Mouse (Mus musculus) CH12.LX (cell line): ENCODE results near the gene Adam30. TPM values are rescaled to one million over a fixed set of nuclear protein-coding genes. Genes with fewer than 3 reads are reported as not detected.

Experiments used
- DNase-seq: peaks from one replicate; pipeline ENCODE4 v3.0.0-alpha.2; 2013; ENCODE audit errors: extremely low read depth
- H3K27ac ChIP-seq: 2 replicates; pipeline ENCODE4 v1.5.1; 2012; ENCODE audit warnings: low read depth, mild to moderate bottlenecking, control low read depth, moderate library complexity; ENCODE audit not compliant: insufficient read depth
- H3K27me3 ChIP-seq: replicated peaks from 2 replicates; pipeline ENCODE3; 2012; ENCODE audit warnings: inconsistent platforms
- H3K36me3 ChIP-seq, 2 experiments: replicated peaks in 1 of 2; 2 replicates each; pipeline versions ENCODE3 to v1.6.1; 2012; ENCODE audit warnings: inconsistent platforms in 1 of 2, low read length in 1 of 2, mild to moderate bottlenecking in 1 of 2, mixed read lengths in 1 of 2, moderate library complexity in 1 of 2; ENCODE audit not compliant: control insufficient read depth in 1 of 2, insufficient read depth in 1 of 2
- H3K4me1 ChIP-seq, 2 experiments: 2 replicates each; pipeline ENCODE4 v1.6.1; 2012; ENCODE audit warnings: inconsistent platforms in 1 of 2, moderate library complexity in 1 of 2; ENCODE audit not compliant: insufficient read depth in 2 of 2, control insufficient read depth in 1 of 2
- H3K4me2 ChIP-seq: 2 replicates; pipeline ENCODE4 v1.6.1; 2012; ENCODE audit warnings: low read depth, mild to moderate bottlenecking, control low read depth; ENCODE audit not compliant: poor library complexity, insufficient read depth, severe bottlenecking
- H3K4me3 ChIP-seq, 3 experiments: fragments of 150-350 bp in 1 of 3; sonication (generic) in 1 of 3; replicated peaks in 1 of 3; 2 replicates each; pipeline versions ENCODE3 to v1.5.1; 2011 to 2012; ENCODE audit warnings: low read depth in 2 of 3, low read length in 2 of 3, mild to moderate bottlenecking in 2 of 3, moderate library complexity in 2 of 3, control low read depth in 1 of 3, improper control_type of control experiment in 1 of 3, inconsistent platforms in 1 of 3, mixed read lengths in 1 of 3; ENCODE audit not compliant: poor library complexity in 1 of 3
- H3K79me2 ChIP-seq: replicated peaks from 2 replicates; pipeline ENCODE4 v1.6.1; 2012; ENCODE audit warnings: mild to moderate bottlenecking, moderate library complexity; ENCODE audit not compliant: control insufficient read depth, poor library complexity, insufficient read depth, severe bottlenecking; ENCODE audit errors: extremely low read depth
- H3K9ac ChIP-seq: 2 replicates; pipeline ENCODE4 v1.6.1; 2012; ENCODE audit warnings: low read depth, mild to moderate bottlenecking, control low read depth, moderate library complexity; ENCODE audit not compliant: insufficient read depth
- H3K9me3 ChIP-seq: replicated peaks from 2 replicates; pipeline ENCODE3; 2012; ENCODE audit warnings: low read length, inconsistent platforms, mixed read lengths
- CHD2 ChIP-seq: IDR thresholded peaks from 2 replicates; pipeline ENCODE4 v1.6.1; 2011; ENCODE audit warnings: low read length, improper control_type of control experiment
- CTCF ChIP-seq, 2 experiments: IDR thresholded peaks in 1 of 2; conservative IDR thresholded peaks in 1 of 2; 2 replicates each; pipeline ENCODE4 v1.5.1; 2011 to 2012; ENCODE audit warnings: low read depth in 2 of 2, low read length in 2 of 2, improper control_type of control experiment in 1 of 2, inconsistent platforms in 1 of 2, mild to moderate bottlenecking in 1 of 2, moderate library complexity in 1 of 2
- ELF1 ChIP-seq: IDR thresholded peaks from 2 replicates; pipeline ENCODE4 v1.6.1; 2014; ENCODE audit warnings: low read depth, mild to moderate bottlenecking, inconsistent platforms, low read length, improper control_type of control experiment
- ETS1 ChIP-seq: conservative IDR thresholded peaks from 2 replicates; pipeline ENCODE4 v1.6.1; 2012; ENCODE audit warnings: low read depth, mild to moderate bottlenecking, inconsistent platforms, low read length, improper control_type of control experiment, moderate library complexity
- GABPA ChIP-seq: IDR thresholded peaks from 2 replicates; pipeline ENCODE4 v1.6.1; 2012; ENCODE audit warnings: low read depth, low read length, improper control_type of control experiment, inconsistent platforms; ENCODE audit not compliant: insufficient replicate concordance
- IRF4 ChIP-seq: IDR thresholded peaks from 2 replicates; pipeline ENCODE4 v1.6.1; 2014; ENCODE audit warnings: low read depth, mild to moderate bottlenecking, inconsistent platforms, low read length, improper control_type of control experiment
- JUN ChIP-seq: IDR thresholded peaks from 2 replicates; pipeline ENCODE4 v1.6.1; 2011; ENCODE audit warnings: low read depth, mild to moderate bottlenecking, low read length, improper control_type of control experiment, moderate library complexity; ENCODE audit not compliant: insufficient read depth
- JUND ChIP-seq: conservative IDR thresholded peaks from 2 replicates; pipeline ENCODE4 v1.6.1; 2011; ENCODE audit warnings: low read depth, low read length, improper control_type of control experiment
- KAT2A ChIP-seq: IDR thresholded peaks from 2 replicates; pipeline ENCODE4 v1.6.1; 2012; ENCODE audit warnings: low read length, improper control_type of control experiment, inconsistent platforms; ENCODE audit not compliant: insufficient replicate concordance
- MAFK ChIP-seq: IDR thresholded peaks from 2 replicates; pipeline ENCODE4 v1.6.1; 2011; ENCODE audit warnings: low read length, improper control_type of control experiment; ENCODE audit not compliant: insufficient replicate concordance
- MAZ ChIP-seq: IDR thresholded peaks from 2 replicates; pipeline ENCODE4 v1.6.1; 2012; ENCODE audit warnings: low read depth, mild to moderate bottlenecking, inconsistent platforms, low read length, improper control_type of control experiment, moderate library complexity
- MEF2A ChIP-seq: IDR thresholded peaks from 2 replicates; pipeline ENCODE4 v1.6.1; 2014; ENCODE audit warnings: low read depth, mild to moderate bottlenecking, inconsistent platforms, low read length, improper control_type of control experiment, borderline replicate concordance
- MXI1 ChIP-seq: IDR thresholded peaks from 2 replicates; pipeline ENCODE4 v1.6.1; 2011; ENCODE audit warnings: mild to moderate bottlenecking, low read depth, low read length, improper control_type of control experiment
- PAX5 ChIP-seq: IDR thresholded peaks from 2 replicates; pipeline ENCODE4 v1.6.1; 2012; ENCODE audit warnings: low read length, inconsistent platforms, mixed read lengths
- POLR2AphosphoS2 ChIP-seq: IDR thresholded peaks from 2 replicates; pipeline ENCODE4 v1.6.1; 2011; ENCODE audit warnings: low read depth, low read length, improper control_type of control experiment
- RAD21 ChIP-seq: IDR thresholded peaks from 2 replicates; pipeline ENCODE4 v1.6.1; 2011; ENCODE audit warnings: low read depth, mild to moderate bottlenecking, low read length, improper control_type of control experiment, moderate library complexity
- SMC3 ChIP-seq: IDR thresholded peaks from 2 replicates; pipeline ENCODE4 v1.6.1; 2011; ENCODE audit warnings: low read depth, low read length, improper control_type of control experiment
- TCF12 ChIP-seq: IDR thresholded peaks from 2 replicates; pipeline ENCODE4 v1.6.1; 2014; ENCODE audit warnings: low read depth, mild to moderate bottlenecking, inconsistent platforms, low read length, improper control_type of control experiment
- USF1 ChIP-seq: IDR thresholded peaks from 2 replicates; pipeline ENCODE4 v1.6.1; 2014; ENCODE audit warnings: low read depth, mild to moderate bottlenecking, inconsistent platforms, low read length, improper control_type of control experiment
- USF2 ChIP-seq: conservative IDR thresholded peaks from 2 replicates; pipeline ENCODE4 v1.6.1; 2011; ENCODE audit warnings: low read depth, low read length, improper control_type of control experiment
- ZC3H11A ChIP-seq: IDR thresholded peaks from 2 replicates; pipeline ENCODE4 v1.6.1; 2012; ENCODE audit warnings: low read depth, mild to moderate bottlenecking, inconsistent platforms, low read length, improper control_type of control experiment
- ZMIZ1 ChIP-seq: IDR thresholded peaks from 2 replicates; pipeline ENCODE4 v1.6.1; 2012; ENCODE audit warnings: low read depth, mild to moderate bottlenecking, inconsistent platforms, low read length, improper control_type of control experiment
- ZNF384 ChIP-seq: IDR thresholded peaks from 2 replicates; pipeline ENCODE4 v1.6.1; 2012; ENCODE audit warnings: low read depth, low read length, improper control_type of control experiment, inconsistent platforms
- dilution Hi-C: fragments of 300-500 bp; cut with MboI; formaldehyde crosslinking; loops from 2 replicates; pipeline ENCODE4 v1.14.3; 2020; ENCODE audit warnings: low sequenced_read_pairs; ENCODE audit not compliant: extremely low pct_unique_long_range_greater_than_20kb, extremely low pct_ligation_motif_present
- in situ Hi-C: fragments of 300-500 bp; cut with MboI; formaldehyde crosslinking; loops from 3 replicates; pipeline ENCODE4 v1.14.3; 2019; ENCODE audit warnings: low sequenced_read_pairs, low pct_ligation_motif_present, low pct_unique_long_range_greater_than_20kb, mixed read lengths
- polyA plus RNA-seq: library from polyadenylated mRNA; unstranded; fragments of >175 nt; gene quantifications from 2 replicates; pipeline ENCODE4 v1.2.1, GENCODE M21; 2012; ENCODE audit warnings: low read depth; ENCODE audit not compliant: insufficient read length
- total RNA-seq, 2 experiments: library from RNA; depleted of rRNA; stranded (reverse); fragments of 300-350 nt in 1 of 2; fragments of >200 nt in 1 of 2; gene quantifications; 2 replicates each; pipeline ENCODE4 v1.2.3; 2012 to 2014

The Adam30 gene
- total and polyA plus RNA-seq, 3 experiments: not detected

- Histone ChIP-seq H3K4me3 (no peak overlapping the region), H3K79me2 (no peaks in the 10 kb centered on the region), H3K4me2 (no peak overlapping the region), H3K36me3 (no peaks in the 10 kb centered on the region), H3K9ac (no peak overlapping the region), H3K27ac (no peak overlapping the region), H3K27me3 (peaks cover 7% of the 10 kb centered on the region), H3K4me1 (0 out of 4 replicates have a peak, but pooled peaks cover 0 to 4% of the 10 kb centered on the region in 2 experiments), H3K9me3 (no peaks in the 10 kb centered on the region)
- no peak for DNase-seq
- dilution Hi-C loops: no loop called here
- TF ChIP-seq CHD2: no peak
- TF ChIP-seq ETS1: no peak
- no peak for TF ChIP-seq SMC3
- no peak for TF ChIP-seq MAFK
- no peak for TF ChIP-seq USF1
- TF ChIP-seq ZC3H11A: no peak
- no peak for TF ChIP-seq KAT2A
- no peak for TF ChIP-seq CTCF (conservative IDR thresholded peaks at IDR 0.05 in 1 of 2, IDR thresholded peaks at IDR 0.05 in 1 of 2; ENCODE audit: low read depth in 2 of 2, low read length in 2 of 2)
- no peak for TF ChIP-seq MXI1
- in situ Hi-C loops: no loop called here
These were observed 42.9 kb downstream of the Adam30 start for GRCm38 (mm10) chr3:98203282-98203681.

- Histone ChIP-seq H3K27ac (no peak overlapping the region), H3K4me1 (no peaks in the 10 kb centered on the region), H3K27me3 (no peaks in the 10 kb centered on the region), H3K9ac (no peak overlapping the region), H3K4me2 (no peak overlapping the region), H3K36me3 (no peaks in the 10 kb centered on the region), H3K4me3 (no peak overlapping the region), H3K9me3 (no peaks in the 10 kb centered on the region), H3K79me2 (no peaks in the 10 kb centered on the region)
- TF ChIP-seq ETS1 (no peak), ELF1 (no peak), MXI1 (no peak), USF1 (no peak), ZMIZ1 (no peak), ZNF384 (no peak), PAX5 (no peak), POLR2AphosphoS2 (no peak), MAFK (no peak), MEF2A (no peak), RAD21 (no peak), USF2 (no peak), TCF12 (no peak), IRF4 (no peak), JUND (no peak), GABPA (no peak), JUN (no peak), MAZ (no peak), CHD2 (no peak)
- in situ Hi-C loops (no loop called here), dilution Hi-C loops (no loop called here)
- DNase-seq: no peak
These were observed 46.5 kb downstream of the Adam30 start for GRCm38 (mm10) chr3:98206977-98207376.
